Mouse (Mus musculus): ENCODE measurements around the gene Chmp6.

Gene Chmp6

GRCm38 (mm10) chr11:119907006-119907650 is 6.1 kb upstream of the Chmp6 start:
- in situ Hi-C loops (cut with MboI, MseI), result no loop called here

GRCm38 (mm10) chr11:119907711-119908110 is 5.5 kb upstream of the Chmp6 start:
- in situ Hi-C loops (cut with MboI, MseI), result no loop called here

- in situ Hi-C loops (cut with MboI, MseI), result no loop called here
These were observed 3.8 kb upstream of the Chmp6 start for GRCm38 (mm10) chr11:119909436-119909835.

- in situ Hi-C loops (cut with MboI, MseI), result no loop called here
These were observed 396 bp upstream of the Chmp6 start for GRCm38 (mm10) chr11:119912845-119913244.

- in situ Hi-C loops (cut with MboI, MseI), result no loop called here
These were observed 684 bp downstream of the Chmp6 start for GRCm38 (mm10) chr11:119913935-119914314.

- in situ Hi-C loops (cut with MboI, MseI), result no loop called here
These were observed 1.1 kb downstream of the Chmp6 start for GRCm38 (mm10) chr11:119914381-119914780.

GRCm38 (mm10) chr11:119915666-119916065 is 2.4 kb downstream of the Chmp6 start:
- in situ Hi-C loops (cut with MboI, MseI), result loop anchor here (5.0 kb wide), 2 partner anchors 77 to 82 kb away; no protein-coding TSS in a partner anchor

- in situ Hi-C loops (cut with MboI, MseI), result loop anchor here (5.0 kb wide), 2 partner anchors 76 to 81 kb away; no protein-coding TSS in a partner anchor
These were observed 3.0 kb downstream of the Chmp6 start for GRCm38 (mm10) chr11:119916102-119916790.

- in situ Hi-C loops (cut with MboI, MseI), result loop anchor here (5.0 kb wide), 2 partner anchors 75 to 80 kb away; no protein-coding TSS in a partner anchor
These were observed 3.7 kb downstream of the Chmp6 start for GRCm38 (mm10) chr11:119916834-119917469.

GRCm38 (mm10) chr11:119918521-119918920 is 5.3 kb downstream of the Chmp6 start:
- in situ Hi-C loops (cut with MboI, MseI), result loop anchor here (5.0 kb wide), 2 partner anchors 74 to 79 kb away; no protein-coding TSS in a partner anchor

- in situ Hi-C loops (cut with MboI, MseI), result loop anchor here (5.0 kb wide), 2 partner anchors 73 to 78 kb away; no protein-coding TSS in a partner anchor
These were observed 6.2 kb downstream of the Chmp6 start for GRCm38 (mm10) chr11:119919432-119919831.

- in situ Hi-C loops (cut with MboI, MseI), result loop anchor here (5.0 kb wide), 2 partner anchors 72 to 77 kb away; no protein-coding TSS in a partner anchor
These were observed 6.7 kb downstream of the Chmp6 start for GRCm38 (mm10) chr11:119919897-119920296.

GRCm38 (mm10) chr11:119920668-119921067 is 7.4 kb downstream of the Chmp6 start:
- in situ Hi-C loops (cut with MboI, MseI), result no loop called here

GRCm38 (mm10) chr11:119925176-119925575 is 11.9 kb downstream of the Chmp6 start:
- in situ Hi-C loops (cut with MboI, MseI), result no loop called here

- in situ Hi-C loops (cut with MboI, MseI), result no loop called here
These were observed 13.5 kb downstream of the Chmp6 start for GRCm38 (mm10) chr11:119926762-119927161.

GRCm38 (mm10) chr11:119928023-119928681 is 14.9 kb downstream of the Chmp6 start:
- in situ Hi-C loops (cut with MboI, MseI), result no loop called here

GRCm38 (mm10) chr11:119929603-119930265 is 16.5 kb downstream of the Chmp6 start:
- in situ Hi-C loops (cut with MboI, MseI), result no loop called here

- in situ Hi-C loops (cut with MboI, MseI), result no loop called here
These were observed 18.6 kb downstream of the Chmp6 start for GRCm38 (mm10) chr11:119931809-119932208.

- in situ Hi-C loops (cut with MboI, MseI), result no loop called here
These were observed 19.9 kb downstream of the Chmp6 start for GRCm38 (mm10) chr11:119933142-119933541.

GRCm38 (mm10) chr11:119933819-119934583 is 20.8 kb downstream of the Chmp6 start:
- in situ Hi-C loops (cut with MboI, MseI), result no loop called here

Data from T-helper 17 cell (primary cell).